In genomic region chr4:130574861-130575460, GRCm38 (mm10) we compare ENCODE assay signal across 21 mouse cellular contexts. TPM values are rescaled to one million over a fixed set of nuclear protein-coding genes. Genes with fewer than 3 reads are reported as not detected.
DNase-seq lines count a peak whose midpoint lies in the region; ATAC-seq and TF ChIP-seq lines count a peak whose summit lies in the region.
"Had no signal": no experiment of that assay in that cellular context is flagged by ENCODE, and none has a peak within 500 bp of the region (broad histone marks: within the 10 kb centered on the region; RNA-seq: fewer than 3 reads in every experiment).

No protein-coding gene starts in this region.

- H3K27ac ChIP-seq in gastrocnemius, adult 2 months = peak overlapping the region; percentile 81
- H3K27ac ChIP-seq in heart, embryonic 16.5 days (ENCODE audit: low read length) = peak overlapping the region; percentile 32; the same call in 1 of the 2 replicates
- H3K27ac ChIP-seq in midbrain, embryonic 10.5 days (replicated peaks) = peak overlapping the region; percentile 93; the same call in 1 of the 2 replicates
- no peak overlapping the region for H3K27ac ChIP-seq in midbrain, embryonic 15.5 days
- H3K27ac ChIP-seq: kidney, postnatal 0 days; left cerebral cortex, adult 2 months; stomach, embryonic 15.5 days had no signal

- H3K4me3 ChIP-seq in gastrocnemius, adult 2 months = no peak overlapping the region
- H3K4me3 ChIP-seq in heart, embryonic 16.5 days (ENCODE audit: low read length) = no peak overlapping the region
- peak overlapping the region; percentile 9; the same call in 1 of the 2 replicates for H3K4me3 ChIP-seq in midbrain, embryonic 10.5 days
- no peak overlapping the region for H3K4me3 ChIP-seq in midbrain, embryonic 15.5 days

- no peak overlapping the region for H3K9ac ChIP-seq in heart, embryonic 16.5 days (ENCODE audit: low read length)
- no peak overlapping the region for H3K9ac ChIP-seq in midbrain, embryonic 15.5 days
- H3K9ac ChIP-seq: stomach, embryonic 15.5 days had no signal

- 67% methylated on average over 7 of the region's 7 CpGs for WGBS in heart, embryonic 16.5 days
- WGBS in midbrain, embryonic 10.5 days = 89% methylated on average over 7 of the region's 7 CpGs
- WGBS in midbrain, embryonic 15.5 days = 78% methylated on average over 7 of the region's 7 CpGs

- peak; percentile 38 for DNase-seq in gastrocnemius, adult 2 months
- no peak for DNase-seq in gastrocnemius, postnatal 36 days
- DNase-seq in heart, postnatal 4 days = no peak
- no peak for DNase-seq in midbrain, embryonic 10.5 days (ENCODE audit: low spot score)
- no peak for DNase-seq in left cerebral cortex, adult 18-20 months (ENCODE audit: low spot score in 2 of 2)
- DNase-seq: forebrain, postnatal 0 days; gastrocnemius, postnatal 25 days; layer of hippocampus, adult 9-11 months; lung, postnatal 14 days; right cerebral cortex, adult 18-20 months; right cerebral cortex, postnatal 4 days; thymus, postnatal 25 days had no signal

- no peak overlapping the region for H3K4me2 ChIP-seq in heart, embryonic 16.5 days (ENCODE audit: low read depth, low read length)
- no peak overlapping the region for H3K4me2 ChIP-seq in midbrain, embryonic 15.5 days

- TF ChIP-seq CTCF in gastrocnemius, adult 2 months (IDR thresholded peaks at IDR 0.05) = no peak

- intact Hi-C loops in gastrocnemius, adult 2 months (cut with DNase I) = no loop called here
- intact Hi-C loops in gastrocnemius, postnatal 36 days (cut with DNase I) = loop anchor here (1.0 kb wide), 1 partner anchor 38 kb away; no protein-coding TSS in a partner anchor

- no peak for ATAC-seq in heart, embryonic 16.5 days (replicated peaks; ENCODE audit: extremely low read depth, insufficient read depth, low FRiP score)
- ATAC-seq in midbrain, embryonic 15.5 days (replicated peaks) = no peak
- ATAC-seq: Patski had no signal

- H3K9me3 ChIP-seq in heart, embryonic 16.5 days (replicated peaks; ENCODE audit: control insufficient read depth, low read length) = no peaks in the 10 kb centered on the region
- no peaks in the 10 kb centered on the region for H3K9me3 ChIP-seq in midbrain, embryonic 10.5 days (replicated peaks)
- no peaks in the 10 kb centered on the region for H3K9me3 ChIP-seq in midbrain, embryonic 15.5 days
- H3K9me3 ChIP-seq: stomach, embryonic 15.5 days had no signal

- H3K27me3 ChIP-seq in heart, embryonic 16.5 days (ENCODE audit: control insufficient read depth, insufficient read depth, low read length) = peaks cover 5% of the 10 kb centered on the region; the same call in 1 of the 2 replicates
- H3K27me3 ChIP-seq in midbrain, embryonic 10.5 days (ENCODE audit: low read depth, poor library complexity, severe bottlenecking) = peaks cover 24% of the 10 kb centered on the region
- H3K27me3 ChIP-seq in midbrain, embryonic 15.5 days (replicated peaks) = no peaks in the 10 kb centered on the region
- H3K27me3 ChIP-seq: Patski had no signal

- H3K36me3 ChIP-seq in heart, embryonic 16.5 days (ENCODE audit: control insufficient read depth, insufficient read depth) = no peaks in the 10 kb centered on the region
- no peaks in the 10 kb centered on the region for H3K36me3 ChIP-seq in midbrain, embryonic 10.5 days
- H3K36me3 ChIP-seq in midbrain, embryonic 15.5 days (replicated peaks) = no peaks in the 10 kb centered on the region
- H3K36me3 ChIP-seq: G1E; stomach, embryonic 15.5 days had no signal

- H3K4me1 ChIP-seq in heart, embryonic 16.5 days (ENCODE audit: control insufficient read depth, insufficient read depth, low read length) = peaks cover 12% of the 10 kb centered on the region
- H3K4me1 ChIP-seq in midbrain, embryonic 10.5 days = peaks cover 49% of the 10 kb centered on the region
- H3K4me1 ChIP-seq in midbrain, embryonic 15.5 days = peaks cover 34% of the 10 kb centered on the region

RNA-seq across cellular contexts. Expression of gene Nkain1, which starts 1.0 kb away (rescaled TPM):
- total RNA-seq in gastrocnemius, adult 2 months (2021) = 10 to 100 TPM; 11.5 to 17.9 TPM
- total RNA-seq in gastrocnemius, postnatal 36 days (2021) = 10 to 100 TPM; 12.9 to 13.2 TPM
- polyA plus RNA-seq in heart, embryonic 16.5 days (2015; fragmentation: Nextera tagmentation; extraction: Ambion mirVana) = 0.12 and 0.49 TPM in 2 replicates
- 10 to 100 TPM; 11.2 to 15.2 TPM for total RNA-seq in heart, postnatal 4 days (2021)
- 5.1 and 5.9 TPM in 2 replicates for polyA plus RNA-seq in midbrain, embryonic 10.5 days (2016; fragmentation: Nextera tagmentation; extraction: Ambion mirVana)
- 12.8 and 13.6 TPM in 2 replicates for polyA plus RNA-seq in midbrain, embryonic 15.5 days (2015; fragmentation: Nextera tagmentation; extraction: Ambion mirVana)
- 10 to 100 TPM; 30.5 to 34.5 TPM for total RNA-seq in left cerebral cortex, adult 18-20 months (2021)
- total RNA-seq: G1E; megakaryocyte, adult 5-6 weeks had no signal
- polyA plus RNA-seq: G1E; liver, embryonic 16.5 days had no signal
